Mouse (Mus musculus) intestine, embryonic 14.5 days (tissue): ENCODE results near the gene Acbd7. TPM values are rescaled to one million over a fixed set of nuclear protein-coding genes. Genes with fewer than 3 reads are reported as not detected.

Experiments used
- ATAC-seq: fragments of 200-750 bp; cut with Nextera tagmentation; replicated peaks from 2 replicates; pipeline ENCODE4 v1.8.0; 2017; ENCODE audit warnings: low read depth, moderate number of reproducible peaks, moderate TSS enrichment, moderate library complexity; ENCODE audit not compliant: low FRiP score, low TSS enrichment
- DNase-seq: peaks from one replicate; pipeline ENCODE4 v3.0.0-alpha.2; 2018; ENCODE audit warnings: low spot score
- H3K27ac ChIP-seq: fragments of 300-500 bp; sonication (generic); 2 replicates; pipeline ENCODE4 v1.5.1; 2014; ENCODE audit warnings: low read depth, mild to moderate bottlenecking, control low read depth
- H3K27me3 ChIP-seq: fragments of 300-500 bp; sonication (generic); replicated peaks from 2 replicates; pipeline ENCODE4 v1.6.1; 2014; ENCODE audit warnings: low read length, control low read depth; ENCODE audit not compliant: control insufficient read depth, insufficient read depth
- H3K36me3 ChIP-seq: fragments of 300-500 bp; sonication (generic); 2 replicates; pipeline ENCODE4 v1.6.1; 2014; ENCODE audit warnings: low read length, control low read depth; ENCODE audit not compliant: control insufficient read depth, insufficient read depth
- H3K4me1 ChIP-seq: fragments of 300-500 bp; sonication (generic); replicated peaks from 2 replicates; pipeline ENCODE4 v1.6.1; 2014; ENCODE audit warnings: low read length, control low read depth, mixed read lengths; ENCODE audit not compliant: control insufficient read depth, insufficient read depth
- H3K4me2 ChIP-seq: fragments of 300-500 bp; sonication (generic); 2 replicates; pipeline ENCODE4 v1.6.1; 2014; ENCODE audit warnings: low read length
- H3K4me3 ChIP-seq: fragments of 300-500 bp; sonication (generic); 2 replicates; pipeline ENCODE4 v1.5.1; 2014; ENCODE audit warnings: low read depth, low read length, control low read depth, mixed read lengths
- H3K9ac ChIP-seq: fragments of 300-500 bp; sonication (generic); 2 replicates; pipeline ENCODE4 v1.6.1; 2014; ENCODE audit warnings: mild to moderate bottlenecking, low read length
- H3K9me3 ChIP-seq: fragments of 300-500 bp; sonication (generic); 2 replicates; pipeline ENCODE4 v1.6.1; 2016; ENCODE audit warnings: low read length, control low read depth; ENCODE audit not compliant: control insufficient read depth
- WGBS: fragments of 180-500 bp; shearing (Covaris S2); extraction: QIAGEN DNeasy Blood & Tissue Kit; methylation state at CpG from one replicate; pipeline ENCODE4 v1.1.7; 2014; 5-methylcytosine and 5-hydroxymethylcytosine counted together
- polyA plus RNA-seq: library from polyadenylated mRNA; unstranded; fragments of >200 nt; fragmentation: Nextera tagmentation; extraction: Ambion mirVana; gene quantifications from 2 replicates; pipeline ENCODE4 v1.2.1, GENCODE M21; 2014

Gene Acbd7
- polyA plus RNA-seq, 1 experiment from 2014 or later, result 0.76 TPM

DNA sequence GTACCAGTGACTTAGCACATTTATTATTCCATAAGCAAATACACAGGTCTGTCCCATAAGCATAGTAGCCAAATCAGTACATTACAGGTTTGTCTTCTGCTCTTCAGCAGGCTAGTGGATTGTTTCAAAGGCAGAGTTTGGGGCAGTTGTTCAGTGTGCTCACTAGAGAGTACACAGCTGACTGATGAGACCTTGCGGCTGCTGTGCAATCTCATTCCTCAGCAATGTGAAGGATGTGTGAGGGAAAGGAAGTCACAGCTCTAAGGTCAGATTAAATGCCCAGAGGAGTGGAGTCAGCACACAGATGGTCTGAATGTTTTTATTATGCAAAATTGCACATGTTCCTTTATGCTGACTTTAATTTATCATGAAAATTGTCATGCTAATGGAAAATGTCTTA lies 9.4 kb upstream of the Acbd7 start:
- WGBS, result 82% methylated on average over 1 of the region's 1 CpGs
- no peak overlapping the region for H3K27ac ChIP-seq
- DNase-seq, result no peak
- H3K9me3 ChIP-seq, result no peaks in the 10 kb centered on the region
- no peaks in the 10 kb centered on the region for H3K27me3 ChIP-seq
- H3K9ac ChIP-seq, result no peak overlapping the region
- ATAC-seq, result no peak
- H3K4me1 ChIP-seq, result peaks cover 12% of the 10 kb centered on the region
- H3K36me3 ChIP-seq, result peaks cover 65% of the 10 kb centered on the region
- no peak overlapping the region for H3K4me2 ChIP-seq
- H3K4me3 ChIP-seq, result no peak overlapping the region

DNA sequence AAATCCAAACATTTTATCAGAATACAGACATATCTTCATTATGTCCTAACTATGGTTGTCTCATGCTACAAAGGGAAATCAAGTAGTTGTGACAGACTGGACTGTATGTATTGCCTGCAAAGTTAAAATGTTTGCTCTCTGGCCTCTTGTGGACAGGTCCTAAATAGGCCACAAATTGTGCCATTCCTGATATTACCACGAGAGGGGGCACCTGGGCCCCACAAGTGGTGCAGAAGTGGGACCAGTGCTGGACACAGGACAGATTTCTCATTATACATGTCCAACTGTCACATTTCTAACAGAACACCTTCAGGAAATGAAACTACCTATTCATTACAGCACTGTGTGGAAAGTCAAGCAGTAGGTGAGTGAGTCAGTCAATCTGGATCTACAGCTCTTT lies 8.6 kb upstream of the Acbd7 start:
- no peak overlapping the region for H3K27ac ChIP-seq
- no peak overlapping the region for H3K9ac ChIP-seq
- H3K36me3 ChIP-seq, result peaks cover 60% of the 10 kb centered on the region
- peaks cover 15% of the 10 kb centered on the region for H3K4me1 ChIP-seq
- no peaks in the 10 kb centered on the region for H3K9me3 ChIP-seq
- ATAC-seq, result no peak
- H3K4me2 ChIP-seq, result no peak overlapping the region
- DNase-seq, result peak; percentile 61
- H3K27me3 ChIP-seq, result no peaks in the 10 kb centered on the region
- 50% methylated on average over 1 of the region's 1 CpGs for WGBS
- H3K4me3 ChIP-seq, result no peak overlapping the region

DNA sequence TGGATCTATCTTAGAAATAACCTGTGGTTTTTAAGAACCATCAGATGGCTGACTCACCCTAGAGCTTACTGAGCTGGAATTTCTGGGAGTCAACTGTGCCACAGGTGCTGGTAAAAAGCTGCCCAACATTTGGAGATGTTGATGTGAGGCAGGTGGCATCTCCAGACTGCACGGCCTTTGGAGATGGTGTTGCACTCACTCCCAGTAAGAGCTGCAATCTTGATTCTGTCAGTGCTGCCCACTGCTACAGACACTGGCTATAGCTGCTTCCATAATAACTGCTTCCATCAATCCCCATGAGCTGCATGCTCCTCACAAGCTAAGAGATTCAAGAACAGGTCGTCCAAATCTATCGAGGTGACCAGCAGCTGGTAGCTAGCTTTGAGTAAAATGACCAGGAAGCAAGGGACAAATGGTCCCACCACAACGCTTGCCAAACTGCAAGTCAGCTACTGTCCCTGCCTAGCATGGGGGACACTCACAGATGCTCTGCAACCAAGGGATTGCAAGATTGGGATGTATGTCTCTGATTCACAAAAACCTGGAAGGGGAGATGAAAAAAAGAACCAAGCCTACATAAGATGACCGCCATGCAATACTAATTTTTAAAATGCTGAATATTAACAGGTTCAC lies 4.8 kb upstream of the Acbd7 start:
- no peaks in the 10 kb centered on the region for H3K9me3 ChIP-seq
- peaks cover 7% of the 10 kb centered on the region; the same call in 1 of the 2 replicates for H3K27me3 ChIP-seq
- DNase-seq (no peak), ATAC-seq (no peak)
- peak overlapping the region; percentile 82 for H3K4me2 ChIP-seq
- WGBS, result 67% methylated on average over 5 of the region's 5 CpGs
- H3K9ac ChIP-seq, result peak overlapping the region; percentile 79
- peaks cover 15% of the 10 kb centered on the region for H3K4me1 ChIP-seq
- peaks cover 28% of the 10 kb centered on the region for H3K36me3 ChIP-seq
- no peak overlapping the region for H3K27ac ChIP-seq
- H3K4me3 ChIP-seq, result peak overlapping the region; percentile 76

DNA sequence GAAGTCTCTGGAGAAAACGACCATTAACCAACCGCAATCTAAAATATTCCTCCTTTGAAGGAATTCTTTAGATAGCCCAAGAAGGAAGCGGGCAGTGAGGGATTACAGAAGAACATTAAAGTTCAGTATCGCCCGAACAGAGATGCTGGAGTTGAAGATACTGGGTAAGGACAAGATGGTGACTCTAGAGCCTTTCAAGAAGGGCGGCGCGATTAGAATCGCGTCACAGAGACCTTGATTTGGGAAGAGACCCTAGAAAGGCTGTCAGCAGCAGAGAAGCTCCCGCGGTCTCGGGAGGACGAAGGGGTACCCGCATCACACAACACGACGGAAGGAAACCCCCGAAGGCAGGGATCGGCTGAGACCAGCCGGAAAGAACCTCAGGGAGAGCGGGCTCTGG lies 3.9 kb upstream of the Acbd7 start:
- Histone ChIP-seq H3K4me3 (peak overlapping the region; percentile 76), H3K9ac (peak overlapping the region; percentile 79), H3K4me1 (peaks cover 15% of the 10 kb centered on the region), H3K27ac (peak overlapping the region; percentile 87), H3K36me3 (peaks cover 20% of the 10 kb centered on the region), H3K4me2 (peak overlapping the region; percentile 82), H3K9me3 (no peaks in the 10 kb centered on the region), H3K27me3 (peaks cover 11% of the 10 kb centered on the region; the same call in 1 of the 2 replicates)
- WGBS, result 1% methylated on average over 21 of the region's 21 CpGs
- ATAC-seq (no peak), DNase-seq (no peak)

DNA sequence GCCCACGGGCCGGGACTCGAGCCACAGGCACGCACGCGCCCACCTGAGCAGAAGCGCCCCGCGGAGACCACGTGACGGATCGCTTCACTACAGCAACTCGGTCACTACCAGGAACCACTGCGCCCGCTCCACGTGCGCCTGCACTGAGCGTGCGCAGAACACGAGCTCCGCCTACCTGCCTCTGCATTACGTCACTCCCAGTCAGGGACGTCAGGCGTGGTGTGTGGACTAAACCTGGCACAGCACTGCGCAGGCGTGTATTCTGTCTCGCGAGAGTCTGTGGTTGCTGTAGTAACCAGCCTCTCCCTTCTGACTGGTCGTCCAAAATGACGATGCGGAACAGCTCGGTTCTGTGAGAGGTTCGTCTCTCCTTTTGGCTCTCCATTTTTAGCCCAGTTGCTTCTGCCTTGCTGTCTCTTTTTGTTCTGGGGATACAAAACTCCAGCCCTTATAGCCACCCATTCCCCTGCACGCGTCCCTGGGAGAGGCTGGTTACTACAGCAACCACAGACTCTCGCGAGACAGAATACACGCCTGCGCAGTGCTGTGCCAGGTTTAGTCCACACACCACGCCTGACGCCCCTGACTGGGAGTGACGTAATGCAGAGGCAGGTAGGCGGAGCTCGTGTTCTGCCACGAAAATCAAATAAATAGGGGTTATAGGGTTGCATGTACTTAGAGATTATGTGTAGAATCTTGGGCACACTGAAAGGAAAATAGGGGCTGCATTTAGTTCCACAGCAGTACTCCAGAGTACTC lies 3.3 kb upstream of the Acbd7 start, which contains the start of gene Rpp38:
Gene Rpp38, minus strand, starts transcription at position 160 of the 759 bp plus-strand sequence.
- H3K4me1 ChIP-seq, result peaks cover 15% of the 10 kb centered on the region
- under 1% methylated on average over 45 of the region's 45 CpGs for WGBS
- peaks cover 11% of the 10 kb centered on the region; the same call in 1 of the 2 replicates for H3K27me3 ChIP-seq
- peak within 1 kb of the TSS; percentile 79 for H3K9ac ChIP-seq
- H3K4me3 ChIP-seq, result peak within 1 kb of the TSS; percentile 76
- DNase-seq, result peak; percentile 98
- H3K36me3 ChIP-seq, result peaks cover 20% of the 10 kb centered on the region
- peak within 1 kb of the TSS; percentile 82 for H3K4me2 ChIP-seq
- peak within 1 kb of the TSS; percentile 87 for H3K27ac ChIP-seq
- ATAC-seq, result peak; percentile 98
- no peaks in the 10 kb centered on the region for H3K9me3 ChIP-seq

DNA sequence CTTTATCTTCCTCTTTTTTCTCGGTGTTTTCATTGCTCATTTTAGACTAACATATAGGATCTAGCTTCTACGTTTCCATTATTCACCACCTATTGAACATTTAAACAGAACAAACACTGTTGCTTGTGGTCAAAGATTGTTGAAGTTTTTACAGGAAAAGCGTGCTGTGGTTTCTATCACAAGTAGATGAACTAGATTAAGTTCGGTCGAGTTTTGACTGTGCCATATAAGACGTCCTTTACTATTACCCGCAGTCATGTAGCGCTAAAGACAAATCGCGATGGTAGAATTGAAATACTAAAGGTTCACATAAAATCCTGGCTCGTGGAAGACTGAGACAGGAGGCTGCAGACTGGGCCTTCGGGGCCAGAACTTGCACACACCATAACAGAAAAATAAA lies 2.2 kb upstream of the Acbd7 start:
- 91% methylated on average over 12 of the region's 12 CpGs for WGBS
- no peak overlapping the region for H3K9ac ChIP-seq
- peaks cover 11% of the 10 kb centered on the region; the same call in 1 of the 2 replicates for H3K27me3 ChIP-seq
- H3K4me3 ChIP-seq, result no peak overlapping the region
- DNase-seq (no peak), ATAC-seq (no peak)
- H3K36me3 ChIP-seq, result peaks cover 10% of the 10 kb centered on the region
- no peak overlapping the region for H3K27ac ChIP-seq
- peaks cover 15% of the 10 kb centered on the region for H3K4me1 ChIP-seq
- no peaks in the 10 kb centered on the region for H3K9me3 ChIP-seq
- H3K4me2 ChIP-seq, result no peak overlapping the region

DNA sequence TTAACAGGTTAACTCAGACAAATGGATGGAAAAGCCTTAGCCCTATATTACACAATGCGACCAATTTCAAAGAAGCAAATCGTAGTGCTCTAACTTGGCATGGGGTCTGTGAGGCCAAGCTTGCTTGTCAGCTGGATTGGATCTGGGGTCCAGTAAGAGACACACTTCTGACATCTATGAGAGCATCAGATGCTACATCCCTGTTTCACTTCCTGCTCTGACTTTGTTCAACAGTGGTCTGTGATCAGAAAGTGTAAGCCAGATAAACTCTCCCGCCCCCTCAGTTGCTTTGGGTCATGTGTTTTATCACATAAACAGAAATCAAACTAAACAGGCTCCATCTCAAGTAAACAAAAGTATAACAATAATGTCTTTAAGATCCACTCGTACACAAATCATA lies 12.5 kb downstream of the Acbd7 start:
- Histone ChIP-seq H3K27me3 (no peaks in the 10 kb centered on the region; the same call in 1 of the 2 replicates), H3K9ac (no peak overlapping the region), H3K4me2 (no peak overlapping the region), H3K27ac (no peak overlapping the region), H3K36me3 (no peaks in the 10 kb centered on the region), H3K9me3 (no peaks in the 10 kb centered on the region), H3K4me1 (no peaks in the 10 kb centered on the region), H3K4me3 (no peak overlapping the region)
- DNase-seq, result no peak
- 75% methylated on average over 4 of the region's 4 CpGs for WGBS
- no peak for ATAC-seq

DNA sequence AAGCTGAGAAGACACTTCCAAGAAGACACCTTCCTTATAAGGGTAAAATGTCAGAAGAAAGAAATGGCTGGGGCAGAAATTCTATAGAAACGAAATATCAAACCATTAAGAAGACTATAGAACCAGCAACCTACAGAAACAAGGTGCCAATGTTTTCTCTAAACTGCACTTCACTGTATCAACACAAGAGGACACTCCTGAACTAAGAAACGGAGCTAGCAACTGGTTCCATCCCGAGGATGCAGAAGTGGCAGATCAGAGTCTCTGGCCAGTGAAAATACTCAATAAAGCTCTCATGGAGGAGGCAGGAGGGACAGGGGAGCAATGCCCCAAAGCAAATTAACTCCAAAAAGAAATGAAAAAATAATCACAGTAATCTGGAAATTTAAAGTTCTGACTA lies 13.0 kb downstream of the Acbd7 start:
- H3K27ac ChIP-seq, result no peak overlapping the region
- no peaks in the 10 kb centered on the region; the same call in 1 of the 2 replicates for H3K27me3 ChIP-seq
- no peak overlapping the region for H3K4me3 ChIP-seq
- DNase-seq, result no peak
- WGBS, result 18% methylated on average over 3 of the region's 3 CpGs
- no peaks in the 10 kb centered on the region for H3K4me1 ChIP-seq
- no peak overlapping the region for H3K4me2 ChIP-seq
- no peaks in the 10 kb centered on the region for H3K36me3 ChIP-seq
- H3K9me3 ChIP-seq, result no peaks in the 10 kb centered on the region
- no peak for ATAC-seq
- H3K9ac ChIP-seq, result no peak overlapping the region
